Mouse (Mus musculus) bone marrow, adult 2 months (tissue): ENCODE data around the gene Herpud1.

Experiments used
- CTCF ChIP-seq: fragments of 200-500 bp; IDR thresholded peaks from 2 replicates; pipeline ENCODE4 v1.5.1; 2011; ENCODE audit warnings: low read length, control low read depth; ENCODE audit not compliant: control insufficient read depth, insufficient read depth
- POLR2A ChIP-seq: fragments of 200-500 bp; IDR thresholded peaks from 2 replicates; pipeline ENCODE4 v1.6.1; 2011; ENCODE audit warnings: low read depth, mild to moderate bottlenecking, control low read depth, low read length, borderline replicate concordance; ENCODE audit not compliant: control insufficient read depth

DNA sequence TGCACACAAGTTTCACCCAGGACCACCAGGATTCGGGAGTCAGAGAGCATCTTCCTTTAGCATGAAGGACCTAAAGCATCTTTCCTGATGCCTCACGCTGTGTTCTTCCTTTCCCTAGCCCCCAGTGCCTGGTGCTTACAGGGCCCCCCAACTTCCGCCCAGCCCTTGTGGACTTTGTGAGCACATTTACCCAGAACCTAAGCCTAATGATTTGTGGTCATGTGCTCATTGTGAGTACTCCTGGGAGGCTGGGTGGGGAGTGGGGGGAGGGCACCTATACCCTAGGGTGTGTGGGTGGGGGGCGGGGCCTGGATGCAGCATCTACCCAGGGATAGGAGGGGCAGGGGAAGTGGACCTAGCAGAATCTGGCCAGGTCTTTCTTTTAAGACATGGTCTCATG, 40.6 kb upstream of the Herpud1 start:
- TF ChIP-seq POLR2A (no peak), CTCF (no peak)
